12 mouse cellular contexts compared by ENCODE assay signal in the genomic region with DNA sequence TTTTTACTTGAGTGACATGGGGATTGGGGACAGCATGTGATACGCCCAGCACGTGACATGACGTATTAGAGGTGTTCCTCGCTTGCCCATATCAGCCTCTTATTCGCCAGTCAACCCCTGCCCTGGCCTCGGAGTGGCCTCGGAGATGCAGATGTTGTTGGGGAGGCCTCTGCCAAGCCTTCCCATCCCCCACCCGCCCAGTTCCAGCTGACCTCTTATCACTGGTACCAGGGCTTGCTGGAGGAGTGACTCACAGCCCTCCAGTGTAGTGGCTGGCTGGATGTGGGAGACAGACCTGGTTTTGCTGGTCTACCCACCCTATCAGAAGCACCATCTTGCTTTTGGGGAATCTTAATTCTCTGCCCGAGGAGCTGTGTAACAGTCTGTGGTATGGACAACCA. TPM values are rescaled to one million over a fixed set of nuclear protein-coding genes. Genes with fewer than 3 reads are reported as not detected.
DNase-seq lines count a peak whose midpoint lies in the region; ATAC-seq and TF ChIP-seq lines count a peak whose summit lies in the region.
"Had no signal": no experiment of that assay in that cellular context is flagged by ENCODE, and none has a peak within 500 bp of the region (broad histone marks: within the 10 kb centered on the region; RNA-seq: fewer than 3 reads in every experiment).

No protein-coding gene starts in this region.

- H3K4me3 ChIP-seq in lung, adult 2 months (replicated peaks; ENCODE audit: extremely low read depth, low read depth, low read length), result no peak overlapping the region
- no peak overlapping the region for H3K4me3 ChIP-seq in liver, embryonic 11.5 days (ENCODE audit: low read depth, low read length)
- no peak overlapping the region for H3K4me3 ChIP-seq in myocyte

- DNase-seq in lung, adult 2 months, result peak; percentile 18
- no peak for DNase-seq in lung, postnatal 14 days
- peak; percentile 75 for DNase-seq in ZHBTc4 (ENCODE audit: low read depth, low spot score)
- DNase-seq in liver, embryonic 11.5 days (ENCODE audit: low spot score), result peak; percentile 56
- no peak for DNase-seq in natural killer cell, adult 2 months (ENCODE audit: low spot score in 2 of 2)
- DNase-seq in layer of hippocampus, postnatal 36 days, result no peak
- no peak for DNase-seq in gastrocnemius, postnatal 25 days
- DNase-seq: kidney, postnatal 4 days; lung, embryonic 14.5 days; right cerebral cortex, postnatal 4 days had no signal

- H3K27me3 ChIP-seq in liver, embryonic 11.5 days (replicated peaks; ENCODE audit: control insufficient read depth, insufficient read depth, low read length), result no peaks in the 10 kb centered on the region
- no peaks in the 10 kb centered on the region for H3K27me3 ChIP-seq in myocyte (ENCODE audit: control insufficient read depth, insufficient read depth, insufficient read length)

- H3K36me3 ChIP-seq in liver, embryonic 11.5 days (ENCODE audit: control insufficient read depth, insufficient read depth, low read length), result no peaks in the 10 kb centered on the region
- no peaks in the 10 kb centered on the region for H3K36me3 ChIP-seq in myocyte (ENCODE audit: control insufficient read depth, insufficient read depth)

- no peaks in the 10 kb centered on the region for H3K9me3 ChIP-seq in liver, embryonic 11.5 days (ENCODE audit: control insufficient read depth, low read length)

- peaks cover 64% of the 10 kb centered on the region for H3K4me1 ChIP-seq in lung, adult 2 months (ENCODE audit: control insufficient read depth, insufficient read depth, low read length)
- H3K4me1 ChIP-seq in liver, embryonic 11.5 days (replicated peaks; ENCODE audit: control insufficient read depth, insufficient read depth, low read length), result peaks cover 62% of the 10 kb centered on the region

- H3K27ac ChIP-seq in liver, embryonic 11.5 days (ENCODE audit: low read depth, low read length), result peak overlapping the region; percentile 69; the same call in 1 of the 2 replicates

- H3ac ChIP-seq in myocyte (ENCODE audit: control insufficient read depth, insufficient read length), result no peak overlapping the region

- H3K9ac ChIP-seq in liver, embryonic 11.5 days (ENCODE audit: low read depth, low read length), result no peak overlapping the region
- H3K9ac ChIP-seq: lung, embryonic 14.5 days had no signal

- peaks cover 58% of the 10 kb centered on the region for H3K79me2 ChIP-seq in myocyte (ENCODE audit: control insufficient read depth, insufficient read depth)

- TF ChIP-seq CTCF in lung, adult 2 months (IDR thresholded peaks at IDR 0.05; ENCODE audit: insufficient read depth, low read length), result no peak

- WGBS in lung, adult 2 months, result 70% methylated on average over 9 of the region's 9 CpGs
- 38% methylated on average over 9 of the region's 9 CpGs for WGBS in liver, embryonic 11.5 days

- peak overlapping the region; percentile 50 for H3K4me2 ChIP-seq in liver, embryonic 11.5 days
- H3K4me2 ChIP-seq in myocyte (ENCODE audit: low read depth), result peak overlapping the region; percentile 35
- H3K4me2 ChIP-seq: lung, embryonic 14.5 days had no signal

- TF ChIP-seq POLR2A in lung, adult 2 months (IDR thresholded peaks at IDR 0.05; ENCODE audit: borderline replicate concordance, extremely low read depth, low read depth, low read length), result no peak
- no peak for TF ChIP-seq POLR2A in myocyte (IDR thresholded peaks at IDR 0.05; ENCODE audit: insufficient read length, low read depth)

- peak; percentile 94 for ATAC-seq in liver, embryonic 11.5 days (replicated peaks; ENCODE audit: low FRiP score)
- ATAC-seq: inflammation-experienced regulatory T-cells, adult 6 months had no signal

TF ChIP-seq in myocyte, 11 proteins besides CTCF, POLR2A, EP300 and RAD21:
- TF ChIP-seq SRF (IDR thresholded peaks at IDR 0.05; ENCODE audit: control insufficient read depth, insufficient read length, low read depth), result no peak
- TF ChIP-seq REST (IDR thresholded peaks at IDR 0.05; ENCODE audit: insufficient read depth, insufficient read length), result no peak
- TF ChIP-seq E2F4 (IDR thresholded peaks at IDR 0.05; ENCODE audit: insufficient read depth), result no peak
- TF ChIP-seq MYOD1 (IDR thresholded peaks at IDR 0.05; ENCODE audit: control insufficient read depth in 1 of 3, insufficient read length in 2 of 3, low read depth in 2 of 3), result no peak
- TF ChIP-seq TCF12 (IDR thresholded peaks at IDR 0.05; ENCODE audit: insufficient read depth, poor library complexity, severe bottlenecking), result no peak

RNA-seq across cellular contexts. Expression of gene Cd9, which starts 21.3 kb away (rescaled TPM):
- polyA plus RNA-seq in lung, adult 2 months (2012; rRNA removed), result 405 and 537 TPM in 2 replicates
- polyA plus RNA-seq in liver, embryonic 11.5 days (2014; fragmentation: Nextera tagmentation; extraction: Ambion mirVana), result 111 and 113 TPM in 2 replicates
- 216 TPM for polyA plus RNA-seq in myocyte (2012; fragmentation: generic; extraction: Trizol)
- 10 to 100 TPM; 70.6 to 71.5 TPM for total RNA-seq in layer of hippocampus, postnatal 36 days (2021)
- total RNA-seq in gastrocnemius, postnatal 25 days (2021), result 10 to 100 TPM; 28.4 to 33.7 TPM

Comparison
In these comparisons a context has a peak if more than half of its experiments do, and no peak if none do; other contexts are left out.
1. DNase-seq: peak in lung, adult 2 months (single experiment), ZHBTc4 (single experiment) and liver, embryonic 11.5 days (single experiment); none in lung, postnatal 14 days (single experiment), natural killer cell, adult 2 months (0 of 2), layer of hippocampus, postnatal 36 days (0 of 2) and gastrocnemius, postnatal 25 days (single experiment).